In the genomic region with DNA sequence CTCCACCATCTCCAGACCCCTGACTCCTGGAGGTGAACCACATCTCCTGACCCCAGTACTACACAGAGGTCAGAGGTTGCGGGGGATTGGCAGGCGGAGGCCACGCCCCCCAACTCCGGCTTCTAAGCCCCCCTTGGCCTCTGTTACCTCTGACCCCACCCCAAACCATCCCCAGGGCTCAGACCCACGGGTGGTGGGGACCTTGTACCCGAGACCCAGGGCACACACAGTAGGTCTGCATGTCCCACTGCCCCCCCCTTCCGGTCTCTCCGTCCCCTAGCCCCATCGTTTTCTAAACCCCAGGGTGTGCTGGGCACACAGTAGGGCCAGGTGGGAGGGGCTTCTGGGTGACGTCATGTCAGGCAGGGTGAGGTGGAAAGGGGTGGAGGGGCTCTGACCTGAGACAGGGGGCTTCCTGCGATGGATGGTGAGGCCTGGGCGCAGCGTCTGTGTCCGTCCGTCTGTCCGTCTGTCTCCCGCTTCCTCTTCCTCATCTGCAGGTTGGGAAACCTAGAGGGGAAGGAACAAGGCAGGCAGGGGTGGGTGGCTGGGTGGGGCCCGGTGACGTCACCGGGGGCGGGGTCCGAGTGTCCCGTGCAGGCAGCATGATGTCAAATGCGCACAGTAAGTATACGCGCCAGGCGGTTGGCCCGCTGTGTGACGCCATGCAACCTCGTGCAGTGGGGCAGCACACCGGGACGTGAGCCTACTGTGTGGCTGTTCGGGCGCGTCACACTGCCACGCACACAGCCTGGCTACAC, we compare ENCODE assay signal across 8 mouse cellular contexts. TPM values are rescaled to one million over a fixed set of nuclear protein-coding genes. Genes with fewer than 3 reads are reported as not detected.
A peak's percentile ranks its signal among the peaks of the same experiment; 100 is the strongest.
DNase-seq lines count a peak whose midpoint lies in the region; ATAC-seq lines count a peak whose summit lies in the region.

Gene Csf2ra, minus strand, starts transcription at position 489 of the 761 bp plus-strand sequence.

- peak; percentile 7 for DNase-seq in gastrocnemius, postnatal 10 days
- no peak for DNase-seq in gastrocnemius, adult 18-20 months (ENCODE audit: low spot score)
- DNase-seq in cerebellum, adult 18-20 months = peak; percentile 22 to 35
- DNase-seq in left cerebral cortex, postnatal 4 days = peak; percentile 25

- 60% methylated on average over 36 of the region's 36 CpGs for WGBS in forebrain, embryonic 16.5 days
- 51% methylated on average over 36 of the region's 36 CpGs for WGBS in intestine, embryonic 15.5 days
- 49% methylated on average over 36 of the region's 36 CpGs for WGBS in stomach, embryonic 16.5 days

- peak within 1 kb of the TSS; percentile 45 for H3K9ac ChIP-seq in forebrain, embryonic 16.5 days (replicated peaks; ENCODE audit: low read depth, low read length)
- H3K9ac ChIP-seq in intestine, embryonic 15.5 days = peak within 1 kb of the TSS; percentile 39
- H3K9ac ChIP-seq in stomach, embryonic 16.5 days (ENCODE audit: low read length) = peak within 1 kb of the TSS; percentile 57

- peaks cover 3% of the 10 kb centered on the region; the same call in 1 of the 2 replicates for H3K9me3 ChIP-seq in forebrain, embryonic 16.5 days (ENCODE audit: control insufficient read depth, low read length)
- no peaks in the 10 kb centered on the region for H3K9me3 ChIP-seq in intestine, embryonic 15.5 days
- H3K9me3 ChIP-seq in stomach, embryonic 16.5 days (replicated peaks; ENCODE audit: control insufficient read depth, low read length) = peaks cover 3% of the 10 kb centered on the region

- no peaks in the 10 kb centered on the region for H3K36me3 ChIP-seq in forebrain, embryonic 16.5 days (ENCODE audit: control insufficient read depth, insufficient read depth)
- H3K36me3 ChIP-seq in intestine, embryonic 15.5 days = no peaks in the 10 kb centered on the region
- H3K36me3 ChIP-seq in stomach, embryonic 16.5 days (ENCODE audit: control insufficient read depth, insufficient read depth, low read length) = no peaks in the 10 kb centered on the region

- intact Hi-C loops in left cerebral cortex, postnatal 4 days (cut with DNase I) = loop anchor here (10.0 kb wide), 1 partner anchor 333 kb away; no protein-coding TSS in a partner anchor

- no peak for ATAC-seq in forebrain, embryonic 16.5 days
- ATAC-seq in intestine, embryonic 15.5 days = no peak
- no peak for ATAC-seq in megakaryocyte-erythroid progenitor cell, adult 5-6 weeks (replicated peaks; ENCODE audit: low FRiP score, low TSS enrichment, poor library complexity, severe bottlenecking)
- no peak for ATAC-seq in stomach, embryonic 16.5 days (ENCODE audit: insufficient read depth, low FRiP score)

- H3K27me3 ChIP-seq in forebrain, embryonic 16.5 days (replicated peaks; ENCODE audit: control insufficient read depth, insufficient read depth, low read length) = no peaks in the 10 kb centered on the region
- no peaks in the 10 kb centered on the region for H3K27me3 ChIP-seq in intestine, embryonic 15.5 days (replicated peaks)
- no peaks in the 10 kb centered on the region for H3K27me3 ChIP-seq in stomach, embryonic 16.5 days (ENCODE audit: control insufficient read depth, insufficient read depth, low read length)

- H3K27ac ChIP-seq in forebrain, embryonic 16.5 days (ENCODE audit: low read length) = peak within 1 kb of the TSS; percentile 89
- peak within 1 kb of the TSS; percentile 94 for H3K27ac ChIP-seq in intestine, embryonic 15.5 days
- H3K27ac ChIP-seq in stomach, embryonic 16.5 days (ENCODE audit: low read length) = peak within 1 kb of the TSS; percentile 95

- peak within 1 kb of the TSS; percentile 69 for H3K4me3 ChIP-seq in forebrain, embryonic 16.5 days (replicated peaks; ENCODE audit: low read length)
- H3K4me3 ChIP-seq in intestine, embryonic 15.5 days (replicated peaks) = peak within 1 kb of the TSS; percentile 61
- peak within 1 kb of the TSS; percentile 66 for H3K4me3 ChIP-seq in stomach, embryonic 16.5 days (replicated peaks; ENCODE audit: low read length)

- H3K4me1 ChIP-seq in forebrain, embryonic 16.5 days (replicated peaks; ENCODE audit: control insufficient read depth, insufficient read depth, low read length) = peaks cover 8% of the 10 kb centered on the region
- 0 out of 2 replicates have a peak, but pooled peaks cover 7% of the 10 kb centered on the region for H3K4me1 ChIP-seq in intestine, embryonic 15.5 days (replicated peaks)
- H3K4me1 ChIP-seq in stomach, embryonic 16.5 days (ENCODE audit: control insufficient read depth, insufficient read depth, low read length) = 0 out of 2 replicates have a peak, but pooled peaks cover 3% of the 10 kb centered on the region

- peak within 1 kb of the TSS; percentile 63 for H3K4me2 ChIP-seq in forebrain, embryonic 16.5 days (ENCODE audit: low read length)
- H3K4me2 ChIP-seq in intestine, embryonic 15.5 days (replicated peaks) = peak within 1 kb of the TSS; percentile 78
- peak within 1 kb of the TSS; percentile 71 for H3K4me2 ChIP-seq in stomach, embryonic 16.5 days (ENCODE audit: low read depth, low read length)

RNA-seq across cellular contexts. Expression of gene Csf2ra, which starts in this region (rescaled TPM):
- total RNA-seq in gastrocnemius, postnatal 10 days (2021) = 1 to 10 TPM; 2.4 to 6.4 TPM
- total RNA-seq in gastrocnemius, adult 18-20 months (2021) = 1 to 10 TPM in 1 of 2 experiments, under 1 TPM in 1; 0.84 to 1.5 TPM
- polyA plus RNA-seq in forebrain, embryonic 16.5 days (2015; fragmentation: Nextera tagmentation; extraction: Ambion mirVana) = 25.3 and 42.4 TPM in 2 replicates
- 33.9 and 40.7 TPM in 2 replicates for polyA plus RNA-seq in intestine, embryonic 15.5 days (2015; fragmentation: Nextera tagmentation; extraction: Ambion mirVana)
- total RNA-seq in left cerebral cortex, postnatal 4 days (2021) = 10 to 100 TPM; 55.5 to 58.7 TPM
- 27.9 and 37.1 TPM in 2 replicates for total RNA-seq in megakaryocyte-erythroid progenitor cell, adult 5-6 weeks (2014; fragmentation: Nextera tagmentation)
- 6.1 and 16.6 TPM in 2 replicates for total RNA-seq in megakaryocyte-erythroid progenitor cell, adult 5-6 weeks (2017)
- 28.9 and 30.4 TPM in 2 replicates for polyA plus RNA-seq in stomach, embryonic 16.5 days (2015; fragmentation: Nextera tagmentation; extraction: Ambion mirVana)
